Mouse (Mus musculus): ENCODE measurements around the gene Ece1.
"Not testable (repeated sequence)": the region's sequence is repeated elsewhere in the genome, so short reads cannot be mapped to it uniquely, and the experiment has no call there.

Gene Ece1

GRCm38 (mm10) chr4:137862019-137862418, at the start of gene Ece1:
Gene Ece1 (plus strand): TSS chr4:137862237.
- peak; percentile 90 to 93 for DNase-seq (ENCODE audit: low spot score in 2 of 2)

GRCm38 (mm10) chr4:137812946-137813708, 48.9 kb upstream of the Ece1 start:
- no peak for DNase-seq (ENCODE audit: low spot score in 2 of 2)

- DNase-seq (ENCODE audit: low spot score in 2 of 2) = no peak
Observed at GRCm38 (mm10) chr4:137814140-137814539, 47.9 kb upstream of the Ece1 start.

- no peak for DNase-seq (ENCODE audit: low spot score in 2 of 2)
Observed at GRCm38 (mm10) chr4:137815473-137815872, 46.6 kb upstream of the Ece1 start.

GRCm38 (mm10) chr4:137816216-137816615, 45.8 kb upstream of the Ece1 start:
- no peak for DNase-seq (ENCODE audit: low spot score in 2 of 2)

GRCm38 (mm10) chr4:137818341-137818740, 43.7 kb upstream of the Ece1 start:
- no peak for DNase-seq (ENCODE audit: low spot score in 2 of 2)

- no peak for DNase-seq (ENCODE audit: low spot score in 2 of 2)
Observed at GRCm38 (mm10) chr4:137819487-137819886, 42.5 kb upstream of the Ece1 start.

- DNase-seq (ENCODE audit: low spot score in 2 of 2) = no peak
Observed at GRCm38 (mm10) chr4:137820721-137821120, 41.3 kb upstream of the Ece1 start.

GRCm38 (mm10) chr4:137822537-137822936, 39.5 kb upstream of the Ece1 start:
- DNase-seq (ENCODE audit: low spot score in 2 of 2) = no peak

- DNase-seq (ENCODE audit: low spot score in 2 of 2) = no peak
Observed at GRCm38 (mm10) chr4:137823542-137823941, 38.5 kb upstream of the Ece1 start.

- DNase-seq (ENCODE audit: low spot score in 2 of 2) = no peak
Observed at GRCm38 (mm10) chr4:137824881-137825280, 37.2 kb upstream of the Ece1 start.

GRCm38 (mm10) chr4:137830380-137830779, 31.7 kb upstream of the Ece1 start:
- no peak for DNase-seq (ENCODE audit: low spot score in 2 of 2)

GRCm38 (mm10) chr4:137831598-137831997, 30.4 kb upstream of the Ece1 start:
- DNase-seq (ENCODE audit: low spot score in 2 of 2) = no peak

GRCm38 (mm10) chr4:137835624-137836337, 26.3 kb upstream of the Ece1 start:
- peak; percentile 59 to 78 for DNase-seq (ENCODE audit: low spot score in 2 of 2)

GRCm38 (mm10) chr4:137836741-137837140, 25.3 kb upstream of the Ece1 start:
- no peak for DNase-seq (ENCODE audit: low spot score in 2 of 2)

- DNase-seq (ENCODE audit: low spot score in 2 of 2) = no peak
Observed at GRCm38 (mm10) chr4:137837792-137838191, 24.2 kb upstream of the Ece1 start.

GRCm38 (mm10) chr4:137838791-137839190, 23.2 kb upstream of the Ece1 start:
- no peak for DNase-seq (ENCODE audit: low spot score in 2 of 2)

GRCm38 (mm10) chr4:137839452-137839851, 22.6 kb upstream of the Ece1 start:
- DNase-seq (ENCODE audit: low spot score in 2 of 2) = no peak

- peak; percentile 60 to 84 for DNase-seq (ENCODE audit: low spot score in 2 of 2)
Observed at GRCm38 (mm10) chr4:137844656-137845055, 17.4 kb upstream of the Ece1 start.

- DNase-seq (ENCODE audit: low spot score in 2 of 2) = not testable (repeated sequence)
Observed at GRCm38 (mm10) chr4:137847651-137848050, 14.4 kb upstream of the Ece1 start.

GRCm38 (mm10) chr4:137850161-137850560, 11.9 kb upstream of the Ece1 start:
- DNase-seq (ENCODE audit: low spot score in 2 of 2) = no peak

GRCm38 (mm10) chr4:137851484-137851883, 10.6 kb upstream of the Ece1 start:
- no peak for DNase-seq (ENCODE audit: low spot score in 2 of 2)

GRCm38 (mm10) chr4:137853822-137854221, 8.2 kb upstream of the Ece1 start:
- DNase-seq (ENCODE audit: low spot score in 2 of 2) = no peak
